Comparison of ENCODE assay signal across 8 mouse cellular contexts in genomic region chr8:93626807-93627526, GRCm38 (mm10).
DNase-seq lines count a peak whose midpoint lies in the region; ATAC-seq and TF ChIP-seq lines count a peak whose summit lies in the region.

No protein-coding gene starts in this region.

- no peak overlapping the region for H3K9ac ChIP-seq in forebrain, embryonic 11.5 days (ENCODE audit: low read length)

- no peaks in the 10 kb centered on the region for H3K27me3 ChIP-seq in forebrain, embryonic 11.5 days (ENCODE audit: control insufficient read depth, insufficient read depth, low read length)

- no peak for TF ChIP-seq POLR2A in brain, embryonic 14.5 days (IDR thresholded peaks at IDR 0.05; ENCODE audit: borderline replicate concordance, extremely low read depth, insufficient read depth, insufficient read length, poor library complexity, severe bottlenecking)

- no peak overlapping the region for H3K27ac ChIP-seq in gastrocnemius, adult 2 months
- H3K27ac ChIP-seq in forebrain, embryonic 11.5 days (ENCODE audit: low read depth, low read length): no peak overlapping the region

- no peak for TF ChIP-seq CTCF in gastrocnemius, adult 2 months (IDR thresholded peaks at IDR 0.05)
- TF ChIP-seq CTCF in brain, embryonic 14.5 days (IDR thresholded peaks at IDR 0.05; ENCODE audit: borderline replicate concordance, extremely low read depth, insufficient read depth, insufficient read length): no peak

- ATAC-seq in forebrain, embryonic 11.5 days (replicated peaks; ENCODE audit: low FRiP score): peak; percentile 83
- ATAC-seq in activated CD4-positive, CD25-positive, alpha-beta regulatory T cell, adult 4 months: no peak

- WGBS in forebrain, embryonic 11.5 days: 19% methylated on average over 18 of the region's 18 CpGs

- H3K9me3 ChIP-seq in forebrain, embryonic 11.5 days (ENCODE audit: control insufficient read depth, low read length): no peaks in the 10 kb centered on the region

- no peak overlapping the region for H3K4me3 ChIP-seq in gastrocnemius, adult 2 months
- no peak overlapping the region for H3K4me3 ChIP-seq in forebrain, embryonic 11.5 days (ENCODE audit: low read depth, low read length)

- H3K4me2 ChIP-seq in forebrain, embryonic 11.5 days (ENCODE audit: low read depth, low read length, severe bottlenecking): peak overlapping the region; percentile 28; the same call in 1 of the 2 replicates

- H3K4me1 ChIP-seq in forebrain, embryonic 11.5 days (replicated peaks; ENCODE audit: control insufficient read depth, insufficient read depth, low read length): peaks cover 5% of the 10 kb centered on the region; the same call in 1 of the 2 replicates

- DNase-seq in gastrocnemius, adult 2 months: peak; percentile 30
- no peak for DNase-seq in gastrocnemius, adult 18-20 months (ENCODE audit: low spot score)
- DNase-seq in brain, embryonic 14.5 days (ENCODE audit: low read depth): peak; percentile 97
- DNase-seq in forebrain, embryonic 11.5 days (ENCODE audit: low spot score): peak; percentile 85
- DNase-seq in heart, postnatal 4 days: peak; percentile 87
- peak; percentile 15 to 33 for DNase-seq in lung, adult 18-20 months
- peak; percentile 49 for DNase-seq in ovary, adult 18-20 months (ENCODE audit: low spot score)

- H3K36me3 ChIP-seq in forebrain, embryonic 11.5 days (ENCODE audit: control insufficient read depth, insufficient read depth, low read length): no peaks in the 10 kb centered on the region

- intact Hi-C loops in gastrocnemius, adult 2 months (cut with DNase I): no loop called here
